8 mouse cellular contexts compared by ENCODE assay signal in genomic region chr19:37435041-37435852, GRCm38 (mm10). TPM values are rescaled to one million over a fixed set of nuclear protein-coding genes. Genes with fewer than 3 reads are reported as not detected.
DNase-seq lines count a peak whose midpoint lies in the region; ATAC-seq and TF ChIP-seq lines count a peak whose summit lies in the region.

No protein-coding gene starts in this region.

- H3K79me2 ChIP-seq in heart, adult 2 months (replicated peaks; ENCODE audit: control insufficient read depth, insufficient read depth, low read length): no peaks in the 10 kb centered on the region

- H3K27me3 ChIP-seq in heart, adult 2 months (ENCODE audit: control insufficient read depth, insufficient read depth, low read length): peaks cover 8% of the 10 kb centered on the region
- H3K27me3 ChIP-seq in lung, embryonic 14.5 days (ENCODE audit: insufficient read depth, low read length): peaks cover 72% of the 10 kb centered on the region
- peaks cover 55% of the 10 kb centered on the region for H3K27me3 ChIP-seq in neural tube, embryonic 14.5 days (ENCODE audit: control insufficient read depth, insufficient read depth, low read length)

- H3K27ac ChIP-seq in layer of hippocampus, adult 2 months: peak overlapping the region; percentile 83
- H3K27ac ChIP-seq in heart, adult 2 months: peak overlapping the region; percentile 86
- peak overlapping the region; percentile 83 for H3K27ac ChIP-seq in lung, embryonic 14.5 days (ENCODE audit: low read depth)
- no peak overlapping the region for H3K27ac ChIP-seq in neural tube, embryonic 14.5 days (ENCODE audit: low read depth, low read length)

- intact Hi-C loops in heart, adult 2 months (cut with DNase I): loop anchor here (5.0 kb wide), 3 partner anchors 47 to 92 kb away; no protein-coding TSS in a partner anchor

- peak overlapping the region; percentile 75 for H3K4me2 ChIP-seq in lung, embryonic 14.5 days
- H3K4me2 ChIP-seq in neural tube, embryonic 14.5 days (ENCODE audit: low read depth, low read length): peak overlapping the region; percentile 42

- no peak for DNase-seq in layer of hippocampus, adult 2 months (ENCODE audit: low spot score in 2 of 2)
- no peak for DNase-seq in layer of hippocampus, adult 8-10 months (ENCODE audit: low spot score in 2 of 2)
- DNase-seq in heart, adult 2 months: peak; percentile 75 to 81
- peak; percentile 72 for DNase-seq in kidney, adult 11 months
- peak; percentile 69 for DNase-seq in lung, embryonic 14.5 days
- peak; percentile 29 to 32 for DNase-seq in urinary bladder, postnatal 36 days (ENCODE audit: low spot score in 2 of 2)

- TF ChIP-seq CTCF in layer of hippocampus, adult 2 months (conservative IDR thresholded peaks at IDR 0.05): no peak
- TF ChIP-seq CTCF in heart, adult 2 months (IDR thresholded peaks at IDR 0.05): no peak
- TF ChIP-seq CTCF in lung, embryonic 14.5 days (IDR thresholded peaks at IDR 0.05; ENCODE audit: low read depth): no peak

- 2% methylated on average over 77 of the region's 77 CpGs for WGBS in heart, adult 2 months
- WGBS in lung, embryonic 14.5 days: under 1% methylated on average over 77 of the region's 77 CpGs
- under 1% methylated on average over 74 of the region's 77 CpGs for WGBS in neural tube, embryonic 14.5 days

- H3K36me3 ChIP-seq in heart, adult 2 months (ENCODE audit: control insufficient read depth, insufficient read depth, low read length): no peaks in the 10 kb centered on the region
- H3K36me3 ChIP-seq in lung, embryonic 14.5 days (ENCODE audit: insufficient read depth): no peaks in the 10 kb centered on the region
- H3K36me3 ChIP-seq in neural tube, embryonic 14.5 days (ENCODE audit: control insufficient read depth, insufficient read depth, low read length): no peaks in the 10 kb centered on the region

- H3K4me3 ChIP-seq in layer of hippocampus, adult 2 months: peak overlapping the region; percentile 49
- peak overlapping the region; percentile 45 for H3K4me3 ChIP-seq in heart, adult 2 months
- peak overlapping the region; percentile 56 for H3K4me3 ChIP-seq in lung, embryonic 14.5 days (ENCODE audit: low read depth, low read length)
- H3K4me3 ChIP-seq in neural tube, embryonic 14.5 days (ENCODE audit: low read depth, low read length): peak overlapping the region; percentile 33

- no peaks in the 10 kb centered on the region for H3K9me3 ChIP-seq in lung, embryonic 14.5 days (ENCODE audit: low read depth, low read length)
- no peaks in the 10 kb centered on the region for H3K9me3 ChIP-seq in neural tube, embryonic 14.5 days (ENCODE audit: control insufficient read depth, low read length)

- ATAC-seq in common myeloid progenitor, adult 5-6 weeks (replicated peaks; ENCODE audit: low read depth, poor library complexity, severe bottlenecking): peak; percentile 73
- peak; percentile 70 for ATAC-seq in lung, embryonic 14.5 days (ENCODE audit: insufficient read depth)
- ATAC-seq in neural tube, embryonic 14.5 days (ENCODE audit: low read depth): peak; percentile 23; the same call in 1 of the 2 replicates

- peak; percentile 79 for TF ChIP-seq POLR2A in heart, adult 2 months (IDR thresholded peaks at IDR 0.05; ENCODE audit: insufficient read depth, low read depth, low read length)

- H3K9ac ChIP-seq in heart, adult 2 months (ENCODE audit: low read depth, low read length): peak overlapping the region; percentile 91
- H3K9ac ChIP-seq in lung, embryonic 14.5 days: peak overlapping the region; percentile 65
- no peak overlapping the region; the same call in 1 of the 2 replicates for H3K9ac ChIP-seq in neural tube, embryonic 14.5 days (replicated peaks; ENCODE audit: low read depth, low read length)

- no peaks in the 10 kb centered on the region; the same call in 1 of the 2 replicates for H3K4me1 ChIP-seq in heart, adult 2 months (ENCODE audit: control insufficient read depth, insufficient read depth, low read length)
- H3K4me1 ChIP-seq in lung, embryonic 14.5 days (ENCODE audit: insufficient read depth): no peaks in the 10 kb centered on the region
- peaks cover 6% of the 10 kb centered on the region; the same call in 1 of the 2 replicates for H3K4me1 ChIP-seq in neural tube, embryonic 14.5 days (ENCODE audit: control insufficient read depth, insufficient read depth, low read length)

- peak; percentile 83; the same call in 1 of the 2 replicates for TF ChIP-seq EP300 in heart, adult 2 months (IDR thresholded peaks at IDR 0.05; ENCODE audit: insufficient read depth, low read depth, low read length)

RNA-seq across cellular contexts. Expression of gene Hhex, which starts 0.6 kb away (rescaled TPM):
- total RNA-seq in layer of hippocampus, adult 2 months (2021): 1 to 10 TPM; 1.7 to 2.4 TPM
- 1 to 10 TPM; 1.5 to 7.7 (median 4.2) TPM for total RNA-seq in layer of hippocampus, adult 8-10 months (2022)
- 47.6 and 72.5 TPM in 2 replicates for total RNA-seq in common myeloid progenitor, adult 5-6 weeks (2017)
- 1 to 10 TPM; 2.2 to 4.2 TPM for total RNA-seq in heart, adult 2 months (2021)
- 2.0 and 2.3 TPM in 2 replicates for polyA plus RNA-seq in heart, adult 2 months (2012; rRNA removed)
- 27.6 and 28.1 TPM in 2 replicates for polyA plus RNA-seq in lung, embryonic 14.5 days (2014; fragmentation: Nextera tagmentation; extraction: Ambion mirVana)
- 1.8 and 4.3 TPM in 2 replicates for polyA plus RNA-seq in neural tube, embryonic 14.5 days (2014; fragmentation: Nextera tagmentation; extraction: Ambion mirVana)

RNA-seq across cellular contexts. Expression of gene Kif11, which starts 59.0 kb away (rescaled TPM):
- total RNA-seq in layer of hippocampus, adult 2 months (2021): 1 to 10 TPM; 1.1 to 1.3 TPM
- total RNA-seq in layer of hippocampus, adult 8-10 months (2022): 1 to 10 TPM in 1 of 4 experiments, under 1 TPM in 3; 0.43 to 1.0 (median 0.75) TPM
- total RNA-seq in common myeloid progenitor, adult 5-6 weeks (2017): 184 and 195 TPM in 2 replicates
- under 1 TPM; 0.34 to 0.66 TPM for total RNA-seq in heart, adult 2 months (2021)
- polyA plus RNA-seq in heart, adult 2 months (2012; rRNA removed): 0.20 and 0.35 TPM in 2 replicates
- polyA plus RNA-seq in lung, embryonic 14.5 days (2014; fragmentation: Nextera tagmentation; extraction: Ambion mirVana): 87.4 and 87.5 TPM in 2 replicates
- polyA plus RNA-seq in neural tube, embryonic 14.5 days (2014; fragmentation: Nextera tagmentation; extraction: Ambion mirVana): 5.1 and 6.4 TPM in 2 replicates

Comparison
In these comparisons a context has a peak if more than half of its experiments do, and no peak if none do; other contexts are left out.
1. DNase-seq: peak in heart, adult 2 months (2 of 2), kidney, adult 11 months (single experiment), lung, embryonic 14.5 days (single experiment) and urinary bladder, postnatal 36 days (2 of 2); none in layer of hippocampus, adult 2 months (0 of 2) and layer of hippocampus, adult 8-10 months (0 of 2).
2. ATAC-seq: peak in every context shown above with its lines; median percentile 73 in common myeloid progenitor, adult 5-6 weeks; 70 in lung, embryonic 14.5 days; 23 in neural tube, embryonic 14.5 days.
3. RNA of gene Kif11, which starts 59.0 kb away (total RNA-seq): 184 to 195 TPM in common myeloid progenitor, adult 5-6 weeks; 1.1 to 1.3 TPM in layer of hippocampus, adult 2 months, 0.43 to 1.0 TPM in layer of hippocampus, adult 8-10 months and 0.34 to 0.66 TPM in heart, adult 2 months; every median in the first group is over 10 times any median in the second.
4. Peak in every context shown above with its lines, with median percentiles within 50 percentile points of each other: H3K4me3 ChIP-seq.